Comparison of ENCODE assay signal across 9 mouse cellular contexts in genomic region chr6:88925640-88926205, GRCm38 (mm10). TPM values are rescaled to one million over a fixed set of nuclear protein-coding genes. Genes with fewer than 3 reads are reported as not detected.
A peak's percentile ranks its signal among the peaks of the same experiment; 100 is the strongest.
DNase-seq lines count a peak whose midpoint lies in the region; ATAC-seq lines count a peak whose summit lies in the region.
"Had no signal": no experiment of that assay in that cellular context is flagged by ENCODE, and none has a peak within 500 bp of the region (broad histone marks: within the 10 kb centered on the region; RNA-seq: fewer than 3 reads in every experiment).

No protein-coding gene starts in this region.

- no peak overlapping the region for H3K4me3 ChIP-seq in intestine, embryonic 14.5 days (ENCODE audit: low read depth, low read length)
- H3K4me3 ChIP-seq in neural tube, embryonic 15.5 days (replicated peaks), result no peak overlapping the region
- H3K4me3 ChIP-seq: liver, embryonic 13.5 days had no signal

- ATAC-seq in intestine, embryonic 14.5 days (replicated peaks; ENCODE audit: low FRiP score, low TSS enrichment, low read depth), result 0 out of 2 replicates have a peak, but pooled peaks have one; percentile 11
- ATAC-seq in neural tube, embryonic 15.5 days (ENCODE audit: low FRiP score), result peak; percentile 30; the same call in 1 of the 2 replicates

- no peaks in the 10 kb centered on the region for H3K36me3 ChIP-seq in intestine, embryonic 14.5 days (ENCODE audit: control insufficient read depth, insufficient read depth, low read length)
- H3K36me3 ChIP-seq in neural tube, embryonic 15.5 days, result no peaks in the 10 kb centered on the region
- H3K36me3 ChIP-seq: liver, embryonic 13.5 days had no signal

- peak; percentile 92 for DNase-seq in heart, adult 11 months
- DNase-seq in heart, postnatal 36 days, result no peak
- DNase-seq in embryo, embryonic 10.5 days (ENCODE audit: low spot score), result peak; percentile 92
- no peak for DNase-seq in intestine, embryonic 14.5 days (ENCODE audit: low spot score)
- no peak for DNase-seq in gastrocnemius, postnatal 36 days
- DNase-seq in layer of hippocampus, postnatal 14 days (ENCODE audit: low spot score in 2 of 2), result no peak
- DNase-seq in adipocyte (ENCODE audit: low spot score), result no peak
- DNase-seq: liver, embryonic 13.5 days had no signal

- H3K9ac ChIP-seq in intestine, embryonic 14.5 days (ENCODE audit: low read length), result no peak overlapping the region
- 0 out of 2 replicates have a peak overlapping the region, but pooled peaks have one; percentile 9 for H3K9ac ChIP-seq in neural tube, embryonic 15.5 days (replicated peaks)
- H3K9ac ChIP-seq: liver, embryonic 13.5 days had no signal

- H3K27me3 ChIP-seq in intestine, embryonic 14.5 days (replicated peaks; ENCODE audit: control insufficient read depth, insufficient read depth, low read length), result no peaks in the 10 kb centered on the region
- H3K27me3 ChIP-seq in neural tube, embryonic 15.5 days (replicated peaks), result no peaks in the 10 kb centered on the region
- H3K27me3 ChIP-seq: liver, embryonic 13.5 days had no signal

- peaks cover 10% of the 10 kb centered on the region; the same call in 1 of the 2 replicates for H3K4me1 ChIP-seq in intestine, embryonic 14.5 days (replicated peaks; ENCODE audit: control insufficient read depth, insufficient read depth, low read length)
- H3K4me1 ChIP-seq in neural tube, embryonic 15.5 days, result peaks cover 62% of the 10 kb centered on the region

- intact Hi-C loops in heart, postnatal 36 days (cut with DNase I), result loop anchor here (5.0 kb wide), 4 partner anchors 312 to 547 kb away; partner anchors contain the start of gene Plxna1
- intact Hi-C loops in gastrocnemius, postnatal 36 days (cut with DNase I), result loop anchor here (2.0 kb wide), 3 partner anchors 109 to 705 kb away; no protein-coding TSS in a partner anchor

- 21% methylated on average over 4 of the region's 4 CpGs for WGBS in intestine, embryonic 14.5 days
- WGBS in neural tube, embryonic 15.5 days, result 13% methylated on average over 4 of the region's 4 CpGs

- no peaks in the 10 kb centered on the region for H3K9me3 ChIP-seq in intestine, embryonic 14.5 days (ENCODE audit: control insufficient read depth, low read length)
- no peaks in the 10 kb centered on the region for H3K9me3 ChIP-seq in neural tube, embryonic 15.5 days (replicated peaks)
- H3K9me3 ChIP-seq: liver, embryonic 13.5 days had no signal

- no peak overlapping the region for H3K4me2 ChIP-seq in intestine, embryonic 14.5 days (ENCODE audit: low read length)
- H3K4me2 ChIP-seq in neural tube, embryonic 15.5 days, result no peak overlapping the region
- H3K4me2 ChIP-seq: liver, embryonic 13.5 days had no signal

- no peak overlapping the region for H3K27ac ChIP-seq in intestine, embryonic 14.5 days (ENCODE audit: low read depth)
- peak overlapping the region; percentile 70 for H3K27ac ChIP-seq in neural tube, embryonic 15.5 days (replicated peaks)

RNA-seq across cellular contexts. Expression of gene Tpra1, which starts 23.7 kb away (rescaled TPM):
- total RNA-seq in heart, postnatal 36 days (2021), result 10 to 100 TPM; 35.1 to 35.4 TPM
- polyA plus RNA-seq in intestine, embryonic 14.5 days (2014; fragmentation: Nextera tagmentation; extraction: Ambion mirVana), result 54.0 and 59.6 TPM in 2 replicates
- 88.1 and 91.7 TPM in 2 replicates for polyA plus RNA-seq in neural tube, embryonic 15.5 days (2015; fragmentation: Nextera tagmentation; extraction: Ambion mirVana)
- total RNA-seq in gastrocnemius, postnatal 36 days (2021), result 10 to 100 TPM; 24.4 to 27.4 TPM
- total RNA-seq in layer of hippocampus, postnatal 14 days (2021), result 10 to 100 TPM; 36.7 to 38.0 TPM

RNA-seq across cellular contexts. Expression of gene Mcm2, which starts 27.1 kb away (rescaled TPM):
- 1 to 10 TPM; 5.4 to 6.5 TPM for total RNA-seq in heart, postnatal 36 days (2021)
- polyA plus RNA-seq in intestine, embryonic 14.5 days (2014; fragmentation: Nextera tagmentation; extraction: Ambion mirVana), result 139 and 152 TPM in 2 replicates
- polyA plus RNA-seq in neural tube, embryonic 15.5 days (2015; fragmentation: Nextera tagmentation; extraction: Ambion mirVana), result 20.5 and 52.5 TPM in 2 replicates
- 1 to 10 TPM; 4.2 to 5.6 TPM for total RNA-seq in gastrocnemius, postnatal 36 days (2021)
- total RNA-seq in layer of hippocampus, postnatal 14 days (2021), result 1 to 10 TPM; 5.4 to 7.8 TPM

RNA-seq across cellular contexts. Expression of gene Podxl2, which starts 50.9 kb away (rescaled TPM):
- total RNA-seq in heart, postnatal 36 days (2021), result 10 to 100 TPM; 13.7 to 21.2 TPM
- polyA plus RNA-seq in intestine, embryonic 14.5 days (2014; fragmentation: Nextera tagmentation; extraction: Ambion mirVana), result 68.0 and 71.4 TPM in 2 replicates
- polyA plus RNA-seq in neural tube, embryonic 15.5 days (2015; fragmentation: Nextera tagmentation; extraction: Ambion mirVana), result 504 and 640 TPM in 2 replicates
- 10 to 100 TPM; 45.1 to 50.5 TPM for total RNA-seq in gastrocnemius, postnatal 36 days (2021)
- 100 to 1,000 TPM; 212 to 229 TPM for total RNA-seq in layer of hippocampus, postnatal 14 days (2021)

Comparison
In these comparisons a context has a peak if more than half of its experiments do, and no peak if none do; other contexts are left out.
1. DNase-seq: peak in heart, adult 11 months (single experiment) and embryo, embryonic 10.5 days (single experiment); none in heart, postnatal 36 days (0 of 2), intestine, embryonic 14.5 days (single experiment), gastrocnemius, postnatal 36 days (0 of 2), layer of hippocampus, postnatal 14 days (0 of 2) and adipocyte (single experiment).
2. RNA of gene Podxl2, which starts 50.9 kb away (total RNA-seq): 212 to 229 TPM in layer of hippocampus, postnatal 14 days; 45.1 to 50.5 TPM in gastrocnemius, postnatal 36 days and 13.7 to 21.2 TPM in heart, postnatal 36 days; every median in the first group is over 4 times any median in the second.